Mouse (Mus musculus) heart, adult 2 months (tissue): ENCODE data around the gene Rprd1b. TPM values are rescaled to one million over a fixed set of nuclear protein-coding genes. Genes with fewer than 3 reads are reported as not detected.

Source experiments
- DNase-seq, 2 experiments: peaks; one replicate each; pipeline ENCODE4 v3.0.0; 2021
- H3K27ac ChIP-seq: fragments of 200-600 bp; 2 replicates; pipeline ENCODE4 v1.8.1; 2022
- H3K27me3 ChIP-seq: fragments of 200-500 bp; 2 replicates; pipeline ENCODE4 v1.6.1; 2012; ENCODE audit warnings: mild to moderate bottlenecking, low read length, inconsistent platforms, mixed read lengths; ENCODE audit not compliant: control insufficient read depth, insufficient read depth
- H3K36me3 ChIP-seq: fragments of 200-500 bp; 2 replicates; pipeline ENCODE4 v1.6.1; 2012; ENCODE audit warnings: low read length, inconsistent platforms; ENCODE audit not compliant: control insufficient read depth, insufficient read depth
- H3K4me1 ChIP-seq: fragments of 200-500 bp; 2 replicates; pipeline ENCODE4 v1.6.1; 2011; ENCODE audit warnings: low read length; ENCODE audit not compliant: control insufficient read depth, insufficient read depth
- H3K4me3 ChIP-seq: fragments of 200-600 bp; 2 replicates; pipeline ENCODE4 v1.8.1; 2022
- H3K79me2 ChIP-seq: fragments of 200-500 bp; replicated peaks from 2 replicates; pipeline ENCODE4 v1.6.1; 2012; ENCODE audit warnings: mild to moderate bottlenecking, inconsistent platforms, low read length, moderate library complexity, mixed read lengths; ENCODE audit not compliant: control insufficient read depth, insufficient read depth
- H3K9ac ChIP-seq: fragments of 200-500 bp; 2 replicates; pipeline ENCODE4 v1.6.1; 2012; ENCODE audit warnings: low read depth, mild to moderate bottlenecking, control low read depth, inconsistent platforms, low read length, mixed read lengths
- CTCF ChIP-seq: fragments of 200-600 bp; IDR thresholded peaks from 2 replicates; pipeline ENCODE4 v1.8.1; 2022; ENCODE audit warnings: antibody characterized with exemption, mild to moderate bottlenecking, moderate library complexity
- EP300 ChIP-seq: fragments of 200-500 bp; IDR thresholded peaks from 2 replicates; pipeline ENCODE4 v1.6.1; 2011; ENCODE audit warnings: low read depth, low read length, control low read depth; ENCODE audit not compliant: insufficient read depth
- POLR2A ChIP-seq: fragments of 200-500 bp; IDR thresholded peaks from 2 replicates; pipeline ENCODE4 v1.6.1; 2011; ENCODE audit warnings: mild to moderate bottlenecking, low read depth, low read length, control low read depth; ENCODE audit not compliant: insufficient read depth
- WGBS: fragments of 180-500 bp; shearing (Covaris S2); methylation state at CpG from one replicate; pipeline ENCODE4 v1.1.7; 2018; 5-methylcytosine and 5-hydroxymethylcytosine counted together
- intact Hi-C: fragments of 180-260 bp; cut with DNase I; formaldehyde crosslinking; loops from one replicate; pipeline ENCODE4 v1.15.1; 2025
- polyA plus RNA-seq: library from polyadenylated mRNA; depleted of rRNA; stranded (reverse); fragments of >200 nt; gene quantifications from 2 replicates; pipeline ENCODE4 v1.2.3, GENCODE M21; 2012
- total RNA-seq, 2 experiments: library from RNA; stranded (reverse); gene quantifications; 2 replicates each; pipeline ENCODE4 v1.2.3; 2021

Gene Rprd1b
- total and polyA plus RNA-seq, 3 experiments: 15.9 to 33.5 (median 32.9) TPM

DNA sequence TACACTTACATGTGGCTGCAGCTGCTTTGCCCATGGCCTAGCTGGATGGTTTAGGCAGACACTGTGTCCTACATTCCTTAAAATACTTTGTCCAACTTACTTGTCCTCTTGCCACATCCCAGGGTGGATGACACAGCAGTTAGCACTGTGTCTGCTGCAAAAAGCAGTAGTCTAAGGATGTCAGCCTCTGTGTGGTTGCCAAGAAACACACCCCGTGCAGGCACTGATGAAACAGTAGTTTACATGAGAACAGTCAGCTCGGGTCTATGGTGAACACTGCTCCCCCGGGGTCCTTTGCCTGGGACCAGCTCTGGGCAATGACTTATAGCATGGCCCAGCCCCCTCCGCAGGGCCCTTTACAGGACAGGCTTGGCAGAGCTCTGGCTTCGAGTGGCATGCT, 65.0 kb downstream of the Rprd1b start:
- Histone ChIP-seq H3K9ac (no peak overlapping the region), H3K27me3 (no peaks in the 10 kb centered on the region), H3K4me3 (no peak overlapping the region), H3K79me2 (no peaks in the 10 kb centered on the region), H3K4me1 (peaks cover 7% of the 10 kb centered on the region), H3K36me3 (no peaks in the 10 kb centered on the region), H3K27ac (no peak overlapping the region)
- DNase-seq: peak in 1 of 2 experiments; percentile 35
- TF ChIP-seq EP300: 0 out of 2 replicates have a peak, but pooled peaks have one; percentile 28
- no peak for TF ChIP-seq CTCF
- intact Hi-C loops: no loop called here
- WGBS: 40% methylated on average over 5 of the region's 5 CpGs

DNA sequence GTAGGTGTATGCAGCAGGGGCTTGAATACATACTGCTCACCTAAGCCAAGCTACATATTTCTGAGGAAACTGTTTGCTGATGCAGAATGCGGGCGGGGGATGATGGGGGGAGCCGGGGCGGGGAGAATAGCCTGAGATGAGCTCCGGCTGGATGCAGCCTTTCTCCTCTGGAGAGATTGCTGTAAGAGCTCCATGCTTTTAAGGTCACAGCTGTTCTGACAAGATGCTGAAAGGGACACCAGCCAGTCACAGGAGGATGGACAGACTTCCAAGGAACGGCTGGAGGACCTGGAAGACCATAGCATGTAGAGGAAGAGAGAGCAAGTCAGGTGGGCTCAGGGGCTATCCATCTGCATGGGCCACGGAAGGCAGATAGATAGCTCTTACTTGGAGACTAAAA, 66.0 kb downstream of the Rprd1b start:
- H3K27ac ChIP-seq: 0 out of 2 replicates have a peak overlapping the region, but pooled peaks have one; percentile 6

DNA sequence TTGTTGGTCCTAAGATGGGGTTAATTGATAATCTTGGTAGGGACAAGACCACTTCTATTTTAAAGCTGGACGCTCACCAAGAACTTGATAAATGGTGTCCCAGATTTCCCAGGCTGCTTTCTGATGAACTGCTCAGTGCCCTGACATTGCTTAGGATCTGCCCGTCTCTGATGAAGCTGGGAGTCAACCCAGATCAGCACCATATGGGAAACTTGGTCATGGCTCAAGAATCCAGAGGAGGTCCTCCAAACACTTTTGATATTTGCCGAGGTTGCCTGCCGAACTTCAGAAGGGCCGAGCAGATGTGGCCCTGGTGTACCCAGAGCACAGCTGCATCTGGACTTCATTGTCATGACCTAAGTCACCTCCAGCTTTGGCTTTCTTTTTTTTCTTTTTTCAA, 66.5 kb downstream of the Rprd1b start:
- H3K27me3 ChIP-seq: no peaks in the 10 kb centered on the region
- peaks cover 7% of the 10 kb centered on the region for H3K4me1 ChIP-seq
- TF ChIP-seq CTCF: no peak
- TF ChIP-seq POLR2A: no peak
- no peak for TF ChIP-seq EP300
- intact Hi-C loops: no loop called here
- H3K36me3 ChIP-seq: no peaks in the 10 kb centered on the region
- DNase-seq: peak in 1 of 2 experiments; percentile 36
- WGBS: 49% methylated on average over 5 of the region's 5 CpGs
- no peak overlapping the region for H3K9ac ChIP-seq
- no peaks in the 10 kb centered on the region for H3K79me2 ChIP-seq
- H3K4me3 ChIP-seq: no peak overlapping the region
- H3K27ac ChIP-seq: no peak overlapping the region

More for the DNA sequence above, 66.0 kb downstream of the Rprd1b start:
- WGBS: 73% methylated on average over 7 of the region's 7 CpGs
- H3K4me1 ChIP-seq: peaks cover 7% of the 10 kb centered on the region
- H3K9ac ChIP-seq: no peak overlapping the region
- no peaks in the 10 kb centered on the region for H3K36me3 ChIP-seq
- no peaks in the 10 kb centered on the region for H3K27me3 ChIP-seq
- TF ChIP-seq CTCF (no peak), POLR2A (no peak), EP300 (no peak)
- no peaks in the 10 kb centered on the region for H3K79me2 ChIP-seq
- no peak overlapping the region for H3K4me3 ChIP-seq
- intact Hi-C loops: no loop called here
- DNase-seq: peak in 1 of 2 experiments; percentile 36

DNA sequence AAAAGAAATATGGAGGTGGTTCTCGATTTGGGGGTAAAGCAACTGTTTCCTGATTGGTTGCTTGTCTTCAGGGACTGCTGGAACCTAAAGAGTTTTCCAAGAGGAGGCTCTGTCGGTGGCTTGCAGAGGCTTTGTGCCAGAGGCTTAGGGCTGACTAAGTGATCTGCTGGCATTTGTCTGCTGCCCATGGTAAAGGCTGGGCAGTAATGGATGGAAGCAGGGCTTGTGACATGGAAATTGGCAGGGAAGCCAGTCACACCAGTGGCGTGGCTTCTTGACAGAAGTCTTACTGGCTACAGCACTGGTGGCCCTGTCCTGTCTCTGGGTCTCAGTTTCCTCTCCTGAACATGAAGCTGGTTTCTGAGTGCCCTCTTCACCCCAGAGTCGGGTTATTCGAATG, 68.8 kb downstream of the Rprd1b start:
- intact Hi-C loops: no loop called here
- no peaks in the 10 kb centered on the region for H3K27me3 ChIP-seq
- H3K79me2 ChIP-seq: no peaks in the 10 kb centered on the region
- H3K36me3 ChIP-seq: no peaks in the 10 kb centered on the region
- H3K27ac ChIP-seq: no peak overlapping the region
- DNase-seq: no peak
- H3K4me1 ChIP-seq: peaks cover 7% of the 10 kb centered on the region
- WGBS: 66% methylated on average over 5 of the region's 5 CpGs
- H3K9ac ChIP-seq: no peak overlapping the region
- TF ChIP-seq EP300 (no peak), CTCF (no peak), POLR2A (no peak)
- no peak overlapping the region for H3K4me3 ChIP-seq

DNA sequence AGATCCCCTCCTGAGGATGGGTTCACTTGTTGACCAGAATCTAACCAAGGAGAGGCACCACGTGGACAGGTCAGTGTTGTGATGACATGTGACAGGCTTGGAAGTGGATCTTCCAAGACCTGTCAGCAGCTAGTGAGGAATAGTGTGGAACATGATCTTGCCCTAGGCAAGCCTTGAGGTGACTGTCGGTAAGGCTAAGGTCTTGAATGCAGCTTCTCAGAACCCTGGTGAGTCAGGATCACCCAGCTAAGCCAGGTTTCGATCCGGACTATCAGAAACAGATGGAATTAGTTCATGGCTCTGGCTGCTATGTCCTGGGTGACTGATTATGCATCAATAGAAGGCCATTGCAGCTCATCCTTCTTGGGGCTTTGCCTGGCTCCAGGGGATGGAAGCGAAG, 70.4 kb downstream of the Rprd1b start:
- WGBS: 89% methylated on average over 5 of the region's 5 CpGs
- Histone ChIP-seq H3K36me3 (no peaks in the 10 kb centered on the region), H3K4me1 (peaks cover 4% of the 10 kb centered on the region; the same call in 1 of the 2 replicates), H3K27me3 (no peaks in the 10 kb centered on the region), H3K79me2 (no peaks in the 10 kb centered on the region), H3K9ac (no peak overlapping the region), H3K4me3 (no peak overlapping the region), H3K27ac (no peak overlapping the region)
- no peak for DNase-seq
- TF ChIP-seq CTCF (no peak), EP300 (no peak), POLR2A (no peak)
- intact Hi-C loops: no loop called here

DNA sequence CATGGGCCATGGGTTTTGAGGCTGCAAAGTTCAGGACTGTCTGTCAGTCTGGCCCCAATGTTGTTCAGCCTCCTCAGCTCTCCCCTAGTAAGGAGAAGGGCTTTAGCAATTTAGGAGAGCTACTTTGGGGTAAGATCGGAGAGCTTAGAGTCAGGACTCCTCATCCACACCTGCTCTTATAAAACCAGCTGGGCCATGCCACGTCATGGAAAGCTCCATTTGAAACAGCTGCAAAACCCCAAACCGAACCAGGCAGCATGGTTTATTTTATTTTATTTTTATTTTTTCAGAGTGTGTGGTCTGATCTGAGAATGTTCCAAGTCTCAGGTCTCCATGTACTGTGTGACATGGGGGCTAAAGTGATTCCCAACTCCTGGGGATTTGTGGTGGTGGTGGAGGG, 71.2 kb downstream of the Rprd1b start:
- no peak overlapping the region for H3K9ac ChIP-seq
- no peaks in the 10 kb centered on the region for H3K27me3 ChIP-seq
- no peaks in the 10 kb centered on the region for H3K36me3 ChIP-seq
- H3K27ac ChIP-seq: no peak overlapping the region
- H3K4me1 ChIP-seq: peaks cover 2% of the 10 kb centered on the region; the same call in 1 of the 2 replicates
- no peak overlapping the region for H3K4me3 ChIP-seq
- no peaks in the 10 kb centered on the region for H3K79me2 ChIP-seq
- no peak for DNase-seq
- TF ChIP-seq CTCF (no peak), EP300 (no peak), POLR2A (no peak)
- 86% methylated on average over 3 of the region's 3 CpGs for WGBS
- intact Hi-C loops: no loop called here
